ENCODE assay signal across 9 mouse cellular contexts in the genomic region with DNA sequence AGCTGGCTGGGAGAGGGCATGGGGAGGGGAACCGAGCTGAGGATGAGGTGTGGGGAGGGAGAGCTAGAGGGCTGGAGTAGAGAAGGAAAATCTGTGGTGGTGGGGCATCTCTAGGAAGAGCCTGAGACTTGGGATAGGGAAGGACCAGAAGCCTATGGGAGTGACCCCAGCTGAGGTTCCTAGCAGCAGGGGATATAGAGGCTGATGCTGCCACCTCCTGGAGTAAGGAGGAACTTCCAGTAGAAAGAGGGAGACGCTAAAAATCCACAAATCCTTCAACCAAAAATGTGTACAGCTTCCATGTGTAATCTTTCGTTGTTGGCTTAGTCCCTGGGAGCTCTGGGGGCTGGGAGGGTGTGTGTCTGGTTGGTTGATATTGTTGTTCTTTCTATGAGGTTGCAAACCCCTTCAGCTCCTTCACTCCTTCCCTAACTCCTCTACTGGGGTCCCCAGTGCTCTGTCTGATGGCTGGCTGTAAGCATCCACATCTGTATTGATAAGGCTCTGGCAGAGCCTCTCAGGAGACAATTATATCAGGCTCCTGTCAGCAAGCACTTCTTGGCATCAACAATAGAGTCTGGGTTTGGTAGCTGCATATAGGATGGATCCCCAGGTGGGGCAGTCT. TPM values are rescaled to one million over a fixed set of nuclear protein-coding genes. Genes with fewer than 3 reads are reported as not detected.
DNase-seq lines count a peak whose midpoint lies in the region; ATAC-seq and TF ChIP-seq lines count a peak whose summit lies in the region.
"Had no signal": no experiment of that assay in that cellular context is flagged by ENCODE, and none has a peak within 500 bp of the region (broad histone marks: within the 10 kb centered on the region; RNA-seq: fewer than 3 reads in every experiment).

No protein-coding gene starts in this region.

- H3K4me3 ChIP-seq in ES-E14 (ENCODE audit: insufficient read depth in 1 of 2, low read depth in 1 of 2, low read length in 2 of 2, poor library complexity in 1 of 2, severe bottlenecking in 1 of 2) = no peak overlapping the region
- no peak overlapping the region for H3K4me3 ChIP-seq in bone marrow macrophage, adult 2 months (ENCODE audit: insufficient read depth, low read length)
- no peak overlapping the region for H3K4me3 ChIP-seq in forebrain, embryonic 16.5 days (replicated peaks; ENCODE audit: low read length)
- no peak overlapping the region for H3K4me3 ChIP-seq in hindbrain, embryonic 12.5 days
- no peak overlapping the region for H3K4me3 ChIP-seq in lung, embryonic 14.5 days (ENCODE audit: low read depth, low read length)
- H3K4me3 ChIP-seq: heart, embryonic 15.5 days had no signal

- WGBS in forebrain, embryonic 16.5 days = 9% methylated on average over 3 of the region's 3 CpGs
- WGBS in hindbrain, embryonic 12.5 days = 13% methylated on average over 3 of the region's 3 CpGs
- WGBS in lung, embryonic 14.5 days = 12% methylated on average over 3 of the region's 3 CpGs

- H3K27ac ChIP-seq in ES-E14 (ENCODE audit: insufficient read depth, low read depth, low read length, poor library complexity, severe bottlenecking) = no peak overlapping the region
- H3K27ac ChIP-seq in bone marrow macrophage, adult 2 months (ENCODE audit: insufficient read depth, low read depth, low read length) = no peak overlapping the region
- no peak overlapping the region for H3K27ac ChIP-seq in forebrain, embryonic 16.5 days (ENCODE audit: low read length)
- H3K27ac ChIP-seq in hindbrain, embryonic 12.5 days = no peak overlapping the region
- H3K27ac ChIP-seq in lung, embryonic 14.5 days (ENCODE audit: low read depth) = no peak overlapping the region
- H3K27ac ChIP-seq: heart, embryonic 15.5 days had no signal

- TF ChIP-seq CTCF in bone marrow macrophage, adult 2 months (IDR thresholded peaks at IDR 0.05; ENCODE audit: low read depth, low read length) = peak; percentile 97
- peak; percentile 85 for TF ChIP-seq CTCF in lung, embryonic 14.5 days (IDR thresholded peaks at IDR 0.05; ENCODE audit: low read depth)

- no peaks in the 10 kb centered on the region for H3K36me3 ChIP-seq in ES-E14 (ENCODE audit: control insufficient read depth, insufficient read depth, low read length, poor library complexity, severe bottlenecking)
- no peaks in the 10 kb centered on the region for H3K36me3 ChIP-seq in forebrain, embryonic 16.5 days (ENCODE audit: control insufficient read depth, insufficient read depth)
- no peaks in the 10 kb centered on the region for H3K36me3 ChIP-seq in hindbrain, embryonic 12.5 days
- H3K36me3 ChIP-seq in lung, embryonic 14.5 days (ENCODE audit: insufficient read depth) = no peaks in the 10 kb centered on the region
- H3K36me3 ChIP-seq: heart, embryonic 15.5 days had no signal

- no peaks in the 10 kb centered on the region for H3K4me1 ChIP-seq in ES-E14 (ENCODE audit: control insufficient read depth in 2 of 2, insufficient read depth in 2 of 2, low read length in 2 of 2, poor library complexity in 1 of 2)
- peaks cover 11% of the 10 kb centered on the region for H3K4me1 ChIP-seq in bone marrow macrophage, adult 2 months (ENCODE audit: control insufficient read depth, insufficient read depth, low read length)
- H3K4me1 ChIP-seq in forebrain, embryonic 16.5 days (replicated peaks; ENCODE audit: control insufficient read depth, insufficient read depth, low read length) = no peaks in the 10 kb centered on the region
- peaks cover 2% of the 10 kb centered on the region; the same call in 1 of the 2 replicates for H3K4me1 ChIP-seq in hindbrain, embryonic 12.5 days
- H3K4me1 ChIP-seq in lung, embryonic 14.5 days (ENCODE audit: insufficient read depth) = no peaks in the 10 kb centered on the region

- H3K27me3 ChIP-seq in forebrain, embryonic 16.5 days (replicated peaks; ENCODE audit: control insufficient read depth, insufficient read depth, low read length) = no peaks in the 10 kb centered on the region
- no peaks in the 10 kb centered on the region for H3K27me3 ChIP-seq in hindbrain, embryonic 12.5 days
- H3K27me3 ChIP-seq in lung, embryonic 14.5 days (ENCODE audit: insufficient read depth, low read length) = no peaks in the 10 kb centered on the region
- H3K27me3 ChIP-seq: heart, embryonic 15.5 days had no signal

- TF ChIP-seq POLR2A in bone marrow macrophage, adult 2 months (IDR thresholded peaks at IDR 0.05; ENCODE audit: borderline replicate concordance, low read depth, low read length) = no peak

- H3K9ac ChIP-seq in ES-E14 (ENCODE audit: insufficient read depth, low read depth, low read length, poor library complexity, severe bottlenecking) = no peak overlapping the region
- no peak overlapping the region for H3K9ac ChIP-seq in forebrain, embryonic 16.5 days (replicated peaks; ENCODE audit: low read depth, low read length)
- H3K9ac ChIP-seq in hindbrain, embryonic 12.5 days = no peak overlapping the region
- H3K9ac ChIP-seq in lung, embryonic 14.5 days = no peak overlapping the region
- H3K9ac ChIP-seq: heart, embryonic 15.5 days had no signal

- in situ Hi-C loops in ES-E14 (cut with MboI; ENCODE audit: low sequenced_read_pairs in 2 of 2, unreplicated experiment in 2 of 2) = no loop called here

- ATAC-seq in forebrain, embryonic 16.5 days = peak; percentile 82
- ATAC-seq in hindbrain, embryonic 12.5 days (ENCODE audit: low FRiP score) = peak; percentile 69
- peak; percentile 74; the same call in 1 of the 2 replicates for ATAC-seq in lung, embryonic 14.5 days (ENCODE audit: insufficient read depth)

- H3K9me3 ChIP-seq in ES-E14 (ENCODE audit: control insufficient read depth, insufficient read depth, low read depth, low read length) = no peaks in the 10 kb centered on the region
- H3K9me3 ChIP-seq in forebrain, embryonic 16.5 days (ENCODE audit: control insufficient read depth, low read length) = no peaks in the 10 kb centered on the region
- no peaks in the 10 kb centered on the region for H3K9me3 ChIP-seq in hindbrain, embryonic 12.5 days (replicated peaks)
- no peaks in the 10 kb centered on the region for H3K9me3 ChIP-seq in lung, embryonic 14.5 days (ENCODE audit: low read depth, low read length)
- H3K9me3 ChIP-seq: heart, embryonic 15.5 days had no signal

- peak; percentile 45 for DNase-seq in ES-E14 (ENCODE audit: low read depth, low spot score)
- DNase-seq in layer of hippocampus, adult 9-10 months (ENCODE audit: low spot score) = peak; percentile 35
- DNase-seq in lung, embryonic 14.5 days = peak; percentile 85
- DNase-seq in ovary, postnatal 14 days (ENCODE audit: low spot score) = peak; percentile 52
- peak; percentile 66 for DNase-seq in thymus, postnatal 4 days

- no peak overlapping the region for H3K4me2 ChIP-seq in forebrain, embryonic 16.5 days (ENCODE audit: low read length)
- no peak overlapping the region for H3K4me2 ChIP-seq in hindbrain, embryonic 12.5 days (replicated peaks)
- H3K4me2 ChIP-seq in lung, embryonic 14.5 days = no peak overlapping the region
- H3K4me2 ChIP-seq: heart, embryonic 15.5 days had no signal

TF ChIP-seq in ES-E14, 5 proteins besides CTCF, POLR2A, EP300 and RAD21:
- peak; percentile 71; the same call in 1 of the 2 replicates for TF ChIP-seq ZC3H11A (IDR thresholded peaks at IDR 0.05; ENCODE audit: borderline replicate concordance, low read depth, low read length)
- TF ChIP-seq ZNF384 (IDR thresholded peaks at IDR 0.05; ENCODE audit: low read depth, low read length) = no peak

RNA-seq across cellular contexts. Expression of a gene that starts 3.5 kb away (rescaled TPM):
- total RNA-seq in ES-E14 (2012; rRNA removed) = not detected in 2 replicates
- polyA plus RNA-seq in bone marrow macrophage, adult 2 months (2012; ENCODE audit: insufficient read depth, insufficient read length, missing spikeins) = 0.25 and 0.33 TPM in 2 replicates
- polyA plus RNA-seq in forebrain, embryonic 16.5 days (2015; fragmentation: Nextera tagmentation; extraction: Ambion mirVana) = 0.19 and 0.22 TPM in 2 replicates
- 0.15 and 0.36 TPM in 2 replicates for polyA plus RNA-seq in hindbrain, embryonic 12.5 days (2016; fragmentation: Nextera tagmentation; extraction: Ambion mirVana)
- 0.12 TPM in 1 of 2 replicates, not detected in the other for polyA plus RNA-seq in lung, embryonic 14.5 days (2014; fragmentation: Nextera tagmentation; extraction: Ambion mirVana)

RNA-seq across cellular contexts. Expression of a gene that starts 3.6 kb away (rescaled TPM):
- 0.16 TPM in 1 of 2 replicates, not detected in the other for total RNA-seq in ES-E14 (2012; rRNA removed)
- polyA plus RNA-seq in bone marrow macrophage, adult 2 months (2012; ENCODE audit: insufficient read depth, insufficient read length, missing spikeins) = 46.3 and 50.4 TPM in 2 replicates
- polyA plus RNA-seq in forebrain, embryonic 16.5 days (2015; fragmentation: Nextera tagmentation; extraction: Ambion mirVana) = 0.15 and 0.18 TPM in 2 replicates
- polyA plus RNA-seq in hindbrain, embryonic 12.5 days (2016; fragmentation: Nextera tagmentation; extraction: Ambion mirVana) = 0.17 and 0.41 TPM in 2 replicates
- 0.11 TPM in 1 of 2 replicates, not detected in the other for polyA plus RNA-seq in lung, embryonic 14.5 days (2014; fragmentation: Nextera tagmentation; extraction: Ambion mirVana)

RNA-seq across cellular contexts. Expression of a gene that starts 29.3 kb away (rescaled TPM):
- not detected in 2 replicates for total RNA-seq in ES-E14 (2012; rRNA removed)
- 21.1 and 25.0 TPM in 2 replicates for polyA plus RNA-seq in bone marrow macrophage, adult 2 months (2012; ENCODE audit: insufficient read depth, insufficient read length, missing spikeins)
- polyA plus RNA-seq in forebrain, embryonic 16.5 days (2015; fragmentation: Nextera tagmentation; extraction: Ambion mirVana) = 0.30 TPM in 1 of 2 replicates, not detected in the other
- polyA plus RNA-seq in hindbrain, embryonic 12.5 days (2016; fragmentation: Nextera tagmentation; extraction: Ambion mirVana) = not detected in 2 replicates
- not detected in 2 replicates for polyA plus RNA-seq in lung, embryonic 14.5 days (2014; fragmentation: Nextera tagmentation; extraction: Ambion mirVana)

RNA-seq across cellular contexts. Expression of a gene that starts 35.3 kb away (rescaled TPM):
- total RNA-seq in ES-E14 (2012; rRNA removed) = not detected in 2 replicates
- 3.0 and 4.2 TPM in 2 replicates for polyA plus RNA-seq in bone marrow macrophage, adult 2 months (2012; ENCODE audit: insufficient read depth, insufficient read length, missing spikeins)
- polyA plus RNA-seq in forebrain, embryonic 16.5 days (2015; fragmentation: Nextera tagmentation; extraction: Ambion mirVana) = 0.65 and 0.98 TPM in 2 replicates
- polyA plus RNA-seq in hindbrain, embryonic 12.5 days (2016; fragmentation: Nextera tagmentation; extraction: Ambion mirVana) = 0.34 and 0.46 TPM in 2 replicates
- polyA plus RNA-seq in lung, embryonic 14.5 days (2014; fragmentation: Nextera tagmentation; extraction: Ambion mirVana) = 0.18 and 0.49 TPM in 2 replicates

RNA-seq across cellular contexts. Expression of a gene that starts 53.7 kb away (rescaled TPM):
- total RNA-seq in ES-E14 (2012; rRNA removed) = 0.09 TPM in 1 of 2 replicates, not detected in the other
- 129 and 136 TPM in 2 replicates for polyA plus RNA-seq in bone marrow macrophage, adult 2 months (2012; ENCODE audit: insufficient read depth, insufficient read length, missing spikeins)
- polyA plus RNA-seq in forebrain, embryonic 16.5 days (2015; fragmentation: Nextera tagmentation; extraction: Ambion mirVana) = 1.3 TPM in 2 replicates
- 0.31 and 0.63 TPM in 2 replicates for polyA plus RNA-seq in hindbrain, embryonic 12.5 days (2016; fragmentation: Nextera tagmentation; extraction: Ambion mirVana)
- polyA plus RNA-seq in lung, embryonic 14.5 days (2014; fragmentation: Nextera tagmentation; extraction: Ambion mirVana) = 0.26 and 0.65 TPM in 2 replicates

Comparison
In these comparisons a context has a peak if more than half of its experiments do, and no peak if none do; other contexts are left out.
1. DNase-seq: peak in every context shown above with its lines; median percentile 85 in lung, embryonic 14.5 days; 66 in thymus, postnatal 4 days; 52 in ovary, postnatal 14 days; 45 in ES-E14; 35 in layer of hippocampus, adult 9-10 months.
2. RNA of a gene that starts 3.6 kb away (polyA plus RNA-seq): 46.3 to 50.4 TPM in bone marrow macrophage, adult 2 months; 0.17 to 0.41 TPM in hindbrain, embryonic 12.5 days, 0.15 to 0.18 TPM in forebrain, embryonic 16.5 days and 0.11 TPM in lung, embryonic 14.5 days; every median in the first group is over 10 times any median in the second.
3. RNA of a gene that starts 29.3 kb away (polyA plus RNA-seq): 21.1 to 25.0 TPM in bone marrow macrophage, adult 2 months; 0.30 TPM in forebrain, embryonic 16.5 days, not detected in hindbrain, embryonic 12.5 days and not detected in lung, embryonic 14.5 days; every median in the first group is over 10 times any median in the second.
4. Peak in every context shown above with its lines, with median percentiles within 50 percentile points of each other: ATAC-seq.